Mouse (Mus musculus) liver, embryonic 14.5 days (tissue): ENCODE measurements around the gene Mmachc. TPM values are rescaled to one million over a fixed set of nuclear protein-coding genes. Genes with fewer than 3 reads are reported as not detected.

Source experiments
- ATAC-seq: fragments of 200-750 bp; cut with Nextera tagmentation; 2 replicates; pipeline ENCODE4 v1.8.0; 2017; ENCODE audit warnings: moderate number of reproducible peaks, mild to moderate bottlenecking, moderate library complexity; ENCODE audit not compliant: insufficient read depth
- DNase-seq, 3 experiments: peaks; one replicate each; pipeline ENCODE4 v3.0.0-alpha.2; 2012 to 2013; ENCODE audit warnings: low read depth in 3 of 3, low spot score in 3 of 3
- H3K27ac ChIP-seq: fragments of 300-500 bp; sonication (generic); 2 replicates; pipeline ENCODE4 v1.5.1; 2014; ENCODE audit warnings: moderate library complexity, mild to moderate bottlenecking, control low read depth, inconsistent platforms
- H3K27me3 ChIP-seq: fragments of 300-500 bp; sonication (generic); 2 replicates; pipeline ENCODE4 v1.6.1; 2014; ENCODE audit warnings: mild to moderate bottlenecking, low read length, moderate library complexity; ENCODE audit not compliant: control insufficient read depth, insufficient read depth
- H3K36me3 ChIP-seq: fragments of 300-500 bp; sonication (generic); replicated peaks from 2 replicates; pipeline ENCODE4 v1.6.1; 2014; ENCODE audit warnings: low read depth; ENCODE audit not compliant: control insufficient read depth, insufficient read depth
- H3K4me1 ChIP-seq, 2 experiments: fragments of 200-500 bp in 1 of 2; fragments of 300-500 bp in 1 of 2; sonication (generic) in 1 of 2; replicated peaks; 2 replicates each; pipeline ENCODE4 v1.6.1; 2012 to 2014; ENCODE audit warnings: antibody characterized with exemption in 1 of 2, inconsistent platforms in 1 of 2, low read length in 1 of 2; ENCODE audit not compliant: control insufficient read depth in 2 of 2, insufficient read depth in 2 of 2
- H3K4me2 ChIP-seq: fragments of 300-500 bp; sonication (generic); 2 replicates; pipeline ENCODE4 v1.6.1; 2014; ENCODE audit warnings: low read depth, mild to moderate bottlenecking, control low read depth, moderate library complexity
- H3K4me3 ChIP-seq, 2 experiments: fragments of 200-500 bp in 1 of 2; fragments of 300-500 bp in 1 of 2; sonication (generic) in 1 of 2; 2 replicates each; pipeline ENCODE4 v1.5.1; 2012 to 2014; ENCODE audit warnings: low read depth in 2 of 2, low read length in 2 of 2, mild to moderate bottlenecking in 2 of 2, control low read depth in 1 of 2, inconsistent platforms in 1 of 2, moderate library complexity in 1 of 2; ENCODE audit not compliant: insufficient read depth in 1 of 2
- H3K9ac ChIP-seq: fragments of 300-500 bp; sonication (generic); replicated peaks from 2 replicates; pipeline ENCODE4 v1.6.1; 2014; ENCODE audit warnings: mild to moderate bottlenecking, control low read depth, moderate library complexity
- H3K9me3 ChIP-seq: fragments of 300-500 bp; sonication (generic); 2 replicates; pipeline ENCODE4 v1.6.1; 2016; ENCODE audit warnings: low read length, mixed read lengths; ENCODE audit not compliant: control insufficient read depth
- CTCF ChIP-seq: IDR thresholded peaks from 2 replicates; pipeline ENCODE4 v1.5.1; 2016; ENCODE audit warnings: antibody characterized with exemption, low read depth, control low read depth
- EP300 ChIP-seq: IDR thresholded peaks from 2 replicates; pipeline ENCODE4 v1.6.1; 2016; ENCODE audit warnings: antibody characterized with exemption, low read depth
- WGBS: fragments of 180-500 bp; shearing (Covaris S2); extraction: QIAGEN DNeasy Blood & Tissue Kit; methylation state at CpG from one replicate; pipeline ENCODE4 v1.1.7; 2014; ENCODE audit not compliant: insufficient replicate concordance; 5-methylcytosine and 5-hydroxymethylcytosine counted together
- polyA plus RNA-seq, 2 experiments: library from polyadenylated mRNA; depleted of rRNA in 1 of 2; stranded (reverse) in 1 of 2; unstranded in 1 of 2; fragments of >200 nt; fragmentation: Nextera tagmentation in 1 of 2; extraction: Ambion mirVana in 1 of 2; gene quantifications; 2 replicates each; pipeline versions ENCODE4 v1.2.1 to v1.2.3; 2012 to 2014

Gene Mmachc
- polyA plus RNA-seq, 2 experiments, result 4.1 to 8.5 TPM

DNA sequence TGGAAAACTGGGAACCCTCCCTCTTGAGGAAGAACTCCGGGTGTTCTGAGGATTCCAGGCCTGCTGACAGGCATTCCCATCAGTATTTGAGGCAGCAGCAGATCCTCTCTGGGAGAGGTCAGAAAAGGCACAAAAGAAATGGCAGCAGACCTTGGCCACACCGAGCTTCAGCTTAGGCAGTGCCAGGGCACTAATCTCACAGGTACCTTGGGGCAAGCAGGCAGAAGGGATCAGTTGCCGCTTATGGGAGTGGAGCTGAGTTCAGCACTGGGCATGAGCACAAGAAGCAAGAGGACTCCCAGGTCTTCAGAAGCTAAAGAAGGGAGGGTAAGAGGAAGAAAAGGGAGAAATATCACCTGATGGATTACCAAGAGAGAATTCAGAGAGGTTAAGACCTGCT is 50.2 kb downstream of the Mmachc start:
- Histone ChIP-seq H3K9me3 (no peaks in the 10 kb centered on the region), H3K4me3 (no peak overlapping the region), H3K9ac (no peak overlapping the region), H3K4me2 (no peak overlapping the region), H3K36me3 (no peaks in the 10 kb centered on the region), H3K4me1 (peaks cover 4 to 11% of the 10 kb centered on the region in 2 experiments), H3K27me3 (no peaks in the 10 kb centered on the region), H3K27ac (no peak overlapping the region)
- ATAC-seq (no peak), DNase-seq (no peak)
- no peak for TF ChIP-seq CTCF
- no peak for TF ChIP-seq EP300
- 42% methylated on average over 3 of the region's 3 CpGs for WGBS

DNA sequence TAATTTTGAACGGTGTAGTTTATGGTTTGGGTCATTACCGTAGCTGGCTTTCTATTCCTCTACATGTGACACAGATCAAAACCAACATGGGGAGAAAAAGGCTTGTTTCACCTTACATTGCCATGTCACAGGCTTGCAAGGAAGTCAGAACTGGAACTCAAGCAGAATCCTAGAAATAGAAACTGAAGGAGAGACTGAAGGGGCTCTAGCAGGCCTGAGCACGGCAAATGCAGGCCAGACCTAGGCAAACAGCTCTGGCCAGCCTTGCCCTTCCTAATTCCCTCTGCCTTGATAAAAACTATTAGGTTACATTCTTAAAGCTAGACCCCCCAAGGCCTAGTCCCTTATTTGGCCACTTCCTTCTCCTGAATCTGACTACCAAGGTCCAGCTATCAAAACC is 52.5 kb downstream of the Mmachc start:
- Histone ChIP-seq H3K4me3 (no peak overlapping the region), H3K9me3 (no peaks in the 10 kb centered on the region), H3K36me3 (no peaks in the 10 kb centered on the region), H3K27me3 (no peaks in the 10 kb centered on the region), H3K9ac (no peak overlapping the region), H3K27ac (no peak overlapping the region), H3K4me2 (no peak overlapping the region), H3K4me1 (peaks cover 7 to 14% of the 10 kb centered on the region in 2 experiments)
- 59% methylated on average over 3 of the region's 3 CpGs for WGBS
- ATAC-seq (no peak), DNase-seq (no peak)
- TF ChIP-seq EP300 (no peak), CTCF (no peak)

DNA sequence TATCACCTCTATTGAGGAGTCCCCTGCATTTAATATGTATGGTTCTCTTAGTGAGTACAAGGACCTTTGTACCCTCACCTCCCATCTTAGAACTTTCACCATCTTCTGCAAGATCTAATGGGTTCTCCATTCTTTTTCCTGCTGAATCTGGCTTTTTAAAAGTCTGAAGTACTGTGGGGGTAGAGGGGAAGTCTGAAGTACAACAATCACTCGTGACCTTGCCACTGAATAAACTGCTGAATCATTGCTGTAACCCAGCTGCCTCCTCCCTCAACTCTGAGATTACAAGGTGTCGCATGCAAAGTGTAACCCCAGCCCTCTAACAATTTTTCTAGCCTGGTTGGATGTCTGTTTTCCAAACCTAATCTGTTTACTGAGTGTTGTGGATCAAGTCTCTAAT is 53.1 kb downstream of the Mmachc start:
- Histone ChIP-seq H3K27ac (no peak overlapping the region), H3K27me3 (no peaks in the 10 kb centered on the region), H3K9ac (no peak overlapping the region), H3K9me3 (no peaks in the 10 kb centered on the region), H3K36me3 (no peaks in the 10 kb centered on the region), H3K4me3 (no peak overlapping the region), H3K4me1 (peaks cover 8 to 18% of the 10 kb centered on the region in 2 experiments), H3K4me2 (no peak overlapping the region)
- ATAC-seq (no peak), DNase-seq (no peak)
- TF ChIP-seq CTCF (no peak), EP300 (no peak)
- WGBS, result 1% methylated on average over 2 of the region's 2 CpGs

DNA sequence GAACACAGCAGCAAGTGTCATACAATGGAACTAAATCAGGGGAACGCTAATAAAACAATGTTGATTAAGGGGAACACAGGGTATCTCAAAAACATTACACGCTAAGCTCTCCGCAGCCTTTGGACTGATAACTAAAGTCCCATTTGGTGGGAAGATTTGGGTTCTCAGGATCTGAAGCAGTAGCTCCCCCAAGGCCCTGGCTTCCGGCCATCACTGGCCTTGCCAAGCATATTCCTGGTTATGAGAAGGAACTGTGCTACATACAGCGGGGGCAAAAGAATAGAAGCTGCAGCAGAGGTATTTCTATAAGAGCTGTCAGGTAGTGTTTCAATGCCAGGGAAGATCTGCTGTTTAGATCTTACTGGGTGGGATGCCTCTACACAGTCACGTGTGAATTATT is 55.0 kb downstream of the Mmachc start:
- ATAC-seq, result no peak
- H3K4me2 ChIP-seq, result no peak overlapping the region
- DNase-seq, result no peak
- no peak overlapping the region for H3K9ac ChIP-seq
- peaks cover 17 to 25% of the 10 kb centered on the region in 2 experiments for H3K4me1 ChIP-seq
- no peaks in the 10 kb centered on the region for H3K36me3 ChIP-seq
- TF ChIP-seq EP300 (no peak), CTCF (no peak)
- H3K4me3 ChIP-seq, result no peak overlapping the region
- no peaks in the 10 kb centered on the region for H3K27me3 ChIP-seq
- no peaks in the 10 kb centered on the region for H3K9me3 ChIP-seq
- 76% methylated on average over 6 of the region's 6 CpGs for WGBS
- no peak overlapping the region for H3K27ac ChIP-seq

Other genes starting within 250 kb of the Mmachc start
- gene Mast2, start 244.2 kb downstream of the Mmachc start, polyA plus RNA-seq (2012; rRNA removed), result 10.4 and 11.3 TPM in 2 replicates
- gene Mast2, start 244.2 kb downstream of the Mmachc start, polyA plus RNA-seq (2014; fragmentation: Nextera tagmentation; extraction: Ambion mirVana), result 7.3 and 9.2 TPM in 2 replicates
- 3.8 and 6.0 TPM in 2 replicates for gene Ipp, start 200.9 kb downstream of the Mmachc start, polyA plus RNA-seq (2012; rRNA removed)
- 3.2 and 3.8 TPM in 2 replicates for gene Ipp, start 200.9 kb downstream of the Mmachc start, polyA plus RNA-seq (2014; fragmentation: Nextera tagmentation; extraction: Ambion mirVana)
- gene Tmem69, start 152.5 kb downstream of the Mmachc start, polyA plus RNA-seq (2012; rRNA removed), result 6.3 and 8.3 TPM in 2 replicates
- 29.1 and 30.4 TPM in 2 replicates for gene Tmem69, start 152.5 kb downstream of the Mmachc start, polyA plus RNA-seq (2014; fragmentation: Nextera tagmentation; extraction: Ambion mirVana)
- 12.7 and 17.3 TPM in 2 replicates for gene Gpbp1l1, start 150.7 kb downstream of the Mmachc start, polyA plus RNA-seq (2012; rRNA removed)
- gene Gpbp1l1, start 150.7 kb downstream of the Mmachc start, polyA plus RNA-seq (2014; fragmentation: Nextera tagmentation; extraction: Ambion mirVana), result 17.0 and 18.4 TPM in 2 replicates
- 1.9 and 2.1 TPM in 2 replicates for gene Ccdc17, start 111.8 kb downstream of the Mmachc start, polyA plus RNA-seq (2012; rRNA removed)
- 1.9 and 2.0 TPM in 2 replicates for gene Ccdc17, start 111.8 kb downstream of the Mmachc start, polyA plus RNA-seq (2014; fragmentation: Nextera tagmentation; extraction: Ambion mirVana)
- 19.2 and 38.1 TPM in 2 replicates for gene Nasp, start 80.5 kb downstream of the Mmachc start, polyA plus RNA-seq (2012; rRNA removed)
- 61.5 and 66.6 TPM in 2 replicates for gene Nasp, start 80.5 kb downstream of the Mmachc start, polyA plus RNA-seq (2014; fragmentation: Nextera tagmentation; extraction: Ambion mirVana)
- gene Akr1a1, start 56.7 kb downstream of the Mmachc start, polyA plus RNA-seq (2012; rRNA removed), result 176 and 194 TPM in 2 replicates
- gene Akr1a1, start 56.7 kb downstream of the Mmachc start, polyA plus RNA-seq (2014; fragmentation: Nextera tagmentation; extraction: Ambion mirVana), result 275 and 295 TPM in 2 replicates
- 127 and 234 TPM in 2 replicates for gene Prdx1, start 22.9 kb downstream of the Mmachc start, polyA plus RNA-seq (2012; rRNA removed)
- 862 and 916 TPM in 2 replicates for gene Prdx1, start 22.9 kb downstream of the Mmachc start, polyA plus RNA-seq (2014; fragmentation: Nextera tagmentation; extraction: Ambion mirVana)
- gene Ccdc163, start 103 bp upstream of the Mmachc start, polyA plus RNA-seq (2012; rRNA removed), result 12.6 and 16.0 TPM in 2 replicates
- gene Ccdc163, start 103 bp upstream of the Mmachc start, polyA plus RNA-seq (2014; fragmentation: Nextera tagmentation; extraction: Ambion mirVana), result 9.1 and 12.7 TPM in 2 replicates
- 1.3 and 1.6 TPM in 2 replicates for gene Tesk2, start 12.5 kb upstream of the Mmachc start, polyA plus RNA-seq (2012; rRNA removed)
- gene Tesk2, start 12.5 kb upstream of the Mmachc start, polyA plus RNA-seq (2014; fragmentation: Nextera tagmentation; extraction: Ambion mirVana), result 3.2 and 3.4 TPM in 2 replicates
- 13.7 and 14.7 TPM in 2 replicates for gene Toe1, start 99.2 kb upstream of the Mmachc start, polyA plus RNA-seq (2012; rRNA removed)
- 14.2 and 15.0 TPM in 2 replicates for gene Toe1, start 99.2 kb upstream of the Mmachc start, polyA plus RNA-seq (2014; fragmentation: Nextera tagmentation; extraction: Ambion mirVana)
- 2.7 and 3.5 TPM in 2 replicates for gene Mutyh, start 99.3 kb upstream of the Mmachc start, polyA plus RNA-seq (2012; rRNA removed)
- 1.7 and 2.1 TPM in 2 replicates for gene Mutyh, start 99.3 kb upstream of the Mmachc start, polyA plus RNA-seq (2014; fragmentation: Nextera tagmentation; extraction: Ambion mirVana)
- 0.15 and 0.19 TPM in 2 replicates for gene Hpdl, start 113.3 kb upstream of the Mmachc start, polyA plus RNA-seq (2012; rRNA removed)
- 0.13 and 0.19 TPM in 2 replicates for gene Hpdl, start 113.3 kb upstream of the Mmachc start, polyA plus RNA-seq (2014; fragmentation: Nextera tagmentation; extraction: Ambion mirVana)
- gene Zswim5, start 169.0 kb upstream of the Mmachc start, polyA plus RNA-seq (2012; rRNA removed), result 0.06 and 0.10 TPM in 2 replicates
- 0.03 and 0.04 TPM in 2 replicates for gene Zswim5, start 169.0 kb upstream of the Mmachc start, polyA plus RNA-seq (2014; fragmentation: Nextera tagmentation; extraction: Ambion mirVana)